Mouse (Mus musculus) liver, embryonic 14 days (tissue): ENCODE results near the gene Nipal4. TPM values are rescaled to one million over a fixed set of nuclear protein-coding genes. Genes with fewer than 3 reads are reported as not detected.

Experiments used
- polyA plus RNA-seq: library from polyadenylated mRNA; depleted of rRNA; stranded (reverse); fragments of >200 nt; gene quantifications from 2 replicates; pipeline ENCODE4 v1.2.3, GENCODE M21; 2012; rRNA removed

The Nipal4 gene
- 0.06 and 0.07 TPM in 2 replicates for polyA plus RNA-seq

GRCm38 (mm10) chr11:46165866-46166585 lies at the start of gene Nipal4:
Gene Nipal4 (minus strand): TSS chr11:46166508.

Other genes starting within 250 kb of the Nipal4 start
- gene Lsm11, start 221.6 kb downstream of the Nipal4 start, polyA plus RNA-seq, result 1.9 and 2.3 TPM in 2 replicates
- 8.6 and 9.3 TPM in 2 replicates for gene Thg1l, start 211.0 kb downstream of the Nipal4 start, polyA plus RNA-seq
- gene Sox30, start 186.2 kb downstream of the Nipal4 start, polyA plus RNA-seq, result 0.02 and 0.03 TPM in 2 replicates
- gene Gm12166, start 114.2 kb downstream of the Nipal4 start, polyA plus RNA-seq, result 1.9 TPM in 2 replicates
- gene Adam19, start 110.5 kb downstream of the Nipal4 start, polyA plus RNA-seq, result 1.2 and 1.5 TPM in 2 replicates
- gene Fndc9, start 69.0 kb upstream of the Nipal4 start, polyA plus RNA-seq, result not detected in 2 replicates
- 1.2 and 1.9 TPM in 2 replicates for gene Cyfip2, start 146.4 kb upstream of the Nipal4 start, polyA plus RNA-seq
- gene Itk, start 223.0 kb upstream of the Nipal4 start, polyA plus RNA-seq, result 0.03 and 0.05 TPM in 2 replicates
- 0.02 TPM in 2 replicates for gene Fam71b, start 230.1 kb upstream of the Nipal4 start, polyA plus RNA-seq